Mouse (Mus musculus) left cerebral cortex, adult 2 months (tissue): ENCODE results near the gene Zfp750. TPM values are rescaled to one million over a fixed set of nuclear protein-coding genes. Genes with fewer than 3 reads are reported as not detected.

Experiments used
- DNase-seq, 2 experiments: peaks; one replicate each; pipeline ENCODE4 v3.0.0; 2021 to 2022; ENCODE audit warnings: low spot score in 2 of 2, mixed read lengths in 1 of 2; ENCODE audit errors: extremely low spot score in 1 of 2
- H3K27ac ChIP-seq: fragments of 200-600 bp; 2 replicates; pipeline ENCODE4 v1.8.1; 2022
- H3K4me3 ChIP-seq: fragments of 200-600 bp; 2 replicates; pipeline ENCODE4 v1.8.1; 2022
- CTCF ChIP-seq: fragments of 200-600 bp; IDR thresholded peaks from 2 replicates; pipeline ENCODE4 v1.8.1; 2022; ENCODE audit warnings: antibody characterized with exemption, mild to moderate bottlenecking, moderate library complexity
- intact Hi-C: fragments of 180-260 bp; cut with DNase I; formaldehyde crosslinking; loops from one replicate; pipeline ENCODE4 v1.15.1; 2025
- total RNA-seq, 2 experiments: library from RNA; stranded (reverse); gene quantifications; 2 replicates each; pipeline ENCODE4 v1.2.3; 2021

Gene Zfp750
- total RNA-seq, 2 experiments from 2014 or later = 0.09 to 0.16 TPM

GRCm38 (mm10) chr11:121549843-121550647 is 30.9 kb upstream of the Zfp750 start:
- no peak for DNase-seq
- intact Hi-C loops = no loop called here
- no peak overlapping the region for H3K4me3 ChIP-seq
- no peak for TF ChIP-seq CTCF
- no peak overlapping the region for H3K27ac ChIP-seq

- no peak for TF ChIP-seq CTCF
- Histone ChIP-seq H3K27ac (no peak overlapping the region), H3K4me3 (no peak overlapping the region)
- peak in 1 of 2 experiments; percentile 40 for DNase-seq
- intact Hi-C loops = no loop called here
These were observed 30.1 kb upstream of the Zfp750 start for GRCm38 (mm10) chr11:121548996-121549842.

- Histone ChIP-seq H3K4me3 (no peak overlapping the region), H3K27ac (no peak overlapping the region)
- intact Hi-C loops = no loop called here
- no peak for DNase-seq
- no peak for TF ChIP-seq CTCF
These were observed 28.8 kb upstream of the Zfp750 start for GRCm38 (mm10) chr11:121547925-121548324.

GRCm38 (mm10) chr11:121547234-121547633 is 28.1 kb upstream of the Zfp750 start:
- intact Hi-C loops = no loop called here
- H3K4me3 ChIP-seq = no peak overlapping the region
- H3K27ac ChIP-seq = no peak overlapping the region
- no peak for DNase-seq
- TF ChIP-seq CTCF = no peak

DNA sequence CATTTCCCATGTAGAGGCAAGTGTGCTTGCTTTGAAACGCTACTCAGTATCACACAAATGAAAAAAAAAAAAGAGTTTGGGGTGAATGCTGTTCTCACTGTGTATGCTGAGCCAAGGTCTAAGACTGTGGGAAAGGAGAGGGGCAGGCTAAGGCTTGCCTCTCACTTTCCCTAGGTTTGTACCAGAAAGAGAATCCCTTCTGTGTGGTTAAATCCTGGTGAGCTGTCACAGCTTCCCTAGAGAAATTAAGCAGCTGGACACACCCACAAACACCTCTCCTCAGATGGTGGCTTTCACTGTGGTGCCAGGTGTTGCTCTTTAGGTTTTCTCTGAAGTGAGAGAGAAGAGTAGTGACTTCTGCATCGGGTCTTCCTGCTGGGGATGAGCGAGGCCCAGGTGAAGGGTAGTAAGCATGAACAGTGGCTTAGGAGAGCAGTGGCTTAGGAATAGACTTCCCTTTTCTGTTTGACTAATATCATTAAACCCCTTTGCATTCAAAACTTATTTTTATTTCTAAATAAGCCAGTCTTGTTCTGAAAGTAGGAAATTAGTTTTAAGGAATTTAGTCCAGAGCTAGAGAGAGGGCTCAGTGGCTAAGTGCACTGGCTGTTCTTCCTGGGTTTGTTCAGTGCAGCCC is 26.4 kb upstream of the Zfp750 start:
- TF ChIP-seq CTCF = no peak
- no peak overlapping the region for H3K27ac ChIP-seq
- no peak for DNase-seq
- intact Hi-C loops = no loop called here
- no peak overlapping the region for H3K4me3 ChIP-seq

DNA sequence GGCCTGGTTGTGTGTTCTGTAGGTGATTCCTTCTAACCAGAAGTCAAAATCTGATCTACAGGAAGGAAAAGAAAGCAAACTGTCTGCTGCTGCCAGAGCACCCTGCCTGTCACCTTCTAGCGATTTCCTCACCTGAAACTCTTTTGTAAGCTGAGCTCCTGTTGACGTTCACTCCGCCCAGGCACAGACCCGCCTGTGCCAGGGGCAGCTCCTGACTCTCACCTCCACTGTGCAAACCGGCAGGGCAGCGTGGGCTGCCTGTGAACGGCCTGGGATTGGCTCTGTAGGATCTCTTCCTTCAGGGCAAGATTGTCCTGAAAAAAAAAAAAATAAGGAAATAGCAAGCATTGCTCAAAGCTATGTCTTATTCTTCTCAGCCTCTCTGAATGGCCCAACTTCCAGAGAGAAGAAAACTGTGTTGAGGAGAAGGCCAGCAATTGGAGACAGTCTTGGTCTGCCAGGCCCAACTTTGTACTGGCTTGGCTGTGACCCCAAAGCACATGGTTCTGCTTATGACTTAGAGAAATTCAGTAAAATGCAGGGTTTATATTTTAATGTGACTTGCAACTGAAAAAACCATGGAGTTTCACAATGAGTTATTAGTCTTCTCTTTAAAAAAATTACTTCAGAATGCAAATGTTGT is 25.7 kb upstream of the Zfp750 start:
- no peak for DNase-seq
- TF ChIP-seq CTCF = no peak
- Histone ChIP-seq H3K4me3 (no peak overlapping the region), H3K27ac (no peak overlapping the region)
- intact Hi-C loops = no loop called here

DNA sequence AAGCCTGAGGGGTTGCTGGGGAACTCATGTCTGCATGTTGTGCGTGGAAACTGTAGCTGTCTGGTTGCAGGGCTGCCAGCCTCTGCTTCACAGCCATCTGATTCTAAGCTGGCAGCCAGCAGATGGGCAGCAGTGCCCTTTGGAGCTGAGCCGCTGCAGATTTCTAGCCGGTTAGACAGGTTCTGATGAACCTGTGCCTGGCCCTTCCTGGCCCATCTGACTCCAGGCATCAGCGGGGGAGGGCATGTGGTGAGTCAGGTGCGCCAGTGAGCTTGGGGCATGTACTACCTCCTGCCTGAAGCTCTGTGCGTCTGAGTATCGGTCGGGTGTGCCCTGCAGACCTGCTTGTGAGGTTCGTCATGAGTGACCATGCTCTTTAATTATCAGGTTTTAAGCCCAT is 24.8 kb upstream of the Zfp750 start:
- DNase-seq = peak in 1 of 2 experiments; percentile 43
- no peak overlapping the region for H3K4me3 ChIP-seq
- H3K27ac ChIP-seq = no peak overlapping the region
- intact Hi-C loops = no loop called here
- no peak for TF ChIP-seq CTCF

DNA sequence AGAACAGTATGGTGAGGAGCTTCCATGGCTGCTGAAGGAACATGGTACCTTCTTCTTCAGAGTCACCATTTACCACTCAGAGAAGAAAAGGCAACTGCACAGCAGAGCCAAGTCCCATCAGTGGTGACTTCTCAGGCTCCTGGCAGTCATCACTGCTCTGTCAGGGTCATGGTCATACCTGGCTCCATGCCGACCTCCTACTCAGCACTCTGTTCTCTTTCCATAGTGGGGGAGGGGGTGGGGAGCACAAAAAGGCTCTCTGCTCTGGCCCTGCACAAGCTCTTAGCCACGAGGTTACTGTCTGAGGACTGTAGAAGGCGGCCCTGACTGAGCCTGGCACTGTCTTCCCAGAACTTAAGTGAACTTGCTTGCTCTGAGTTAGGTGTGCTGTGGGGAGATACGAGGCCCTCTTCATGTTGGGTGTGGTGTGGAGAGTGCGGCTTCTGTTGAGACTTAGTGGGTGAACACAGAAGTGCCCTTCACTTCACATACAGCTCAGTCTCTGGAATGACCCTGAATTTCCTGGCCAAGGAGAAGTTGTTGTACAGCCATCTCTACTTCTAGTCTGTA is 24.2 kb upstream of the Zfp750 start:
- intact Hi-C loops = no loop called here
- no peak overlapping the region for H3K27ac ChIP-seq
- no peak for TF ChIP-seq CTCF
- DNase-seq = no peak
- no peak overlapping the region for H3K4me3 ChIP-seq

GRCm38 (mm10) chr11:121542471-121542870 is 23.3 kb upstream of the Zfp750 start:
- Histone ChIP-seq H3K4me3 (no peak overlapping the region), H3K27ac (no peak overlapping the region)
- TF ChIP-seq CTCF = no peak
- intact Hi-C loops = no loop called here
- DNase-seq = no peak

GRCm38 (mm10) chr11:121536528-121536927 is 17.4 kb upstream of the Zfp750 start:
- no peak for DNase-seq
- TF ChIP-seq CTCF = no peak
- H3K27ac ChIP-seq = no peak overlapping the region
- no peak overlapping the region for H3K4me3 ChIP-seq
- intact Hi-C loops = no loop called here

- intact Hi-C loops = no loop called here
- Histone ChIP-seq H3K27ac (no peak overlapping the region), H3K4me3 (no peak overlapping the region)
- DNase-seq = no peak
- TF ChIP-seq CTCF = no peak
These were observed 10.6 kb upstream of the Zfp750 start for GRCm38 (mm10) chr11:121529747-121530146.
